Mouse (Mus musculus): ENCODE results near the gene 4930516K23Rik.

The 4930516K23Rik gene

GRCm38 (mm10) chr7:104061345-104061744 lies at the start of gene 4930516K23Rik:
4930516K23Rik (minus strand) TSS chr7:104061445.
- DNase-seq, result no peak

DNA sequence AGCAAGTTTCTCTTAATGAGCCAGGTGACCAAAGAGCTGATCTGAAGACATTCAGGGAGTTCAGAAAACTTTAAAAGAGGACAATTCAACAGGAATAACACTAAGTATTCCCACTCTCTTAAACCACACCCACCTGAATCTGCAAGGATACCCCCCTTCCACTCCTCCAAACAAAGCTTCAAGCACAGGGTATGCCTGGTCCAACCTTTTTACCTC lies 43.4 kb upstream of the 4930516K23Rik start, which contains the start of gene Olfr646:
Gene Olfr646, plus strand, starts transcription at position 117 of the 216 bp plus-strand sequence.
- DNase-seq, result no peak

DNA sequence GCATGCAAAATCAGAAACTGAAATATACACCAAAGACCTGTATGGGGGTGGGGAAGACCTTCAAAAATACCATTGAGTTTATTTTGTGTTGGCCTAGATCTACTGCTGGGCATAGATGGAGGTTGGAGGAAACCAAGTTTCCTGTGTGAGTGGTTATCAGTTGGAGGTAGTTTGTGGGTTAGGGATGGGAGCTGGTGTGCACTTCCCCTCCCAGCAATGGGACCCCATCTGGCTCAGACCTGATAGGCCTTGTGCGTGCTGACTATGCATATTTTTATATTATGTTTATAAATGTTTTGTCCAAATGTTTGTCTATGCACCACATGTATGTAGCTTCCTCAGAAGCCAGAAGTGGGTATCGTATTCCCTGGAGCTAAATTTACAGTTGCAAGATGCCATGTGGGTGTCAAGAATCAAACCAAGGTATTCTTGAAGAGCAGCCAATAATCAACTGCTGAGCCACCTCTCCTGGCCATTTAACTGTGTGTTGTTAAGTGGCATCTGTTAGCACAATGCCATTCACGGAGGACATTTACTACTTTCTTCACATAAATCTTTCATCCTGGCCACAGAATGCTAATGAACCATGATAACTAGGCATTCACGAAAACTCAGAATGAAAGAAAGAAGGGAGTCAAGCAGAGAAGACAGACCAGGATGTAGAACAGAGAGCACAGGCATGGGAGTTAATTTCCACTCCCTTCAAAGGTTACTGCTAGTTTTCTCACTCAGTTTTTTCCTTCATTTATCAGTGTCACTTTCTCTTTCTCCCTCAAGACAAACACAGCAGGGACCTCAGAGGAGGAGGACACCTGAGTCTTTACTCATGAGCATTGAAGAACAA lies 42.9 kb upstream of the 4930516K23Rik start:
- DNase-seq, result no peak

DNA sequence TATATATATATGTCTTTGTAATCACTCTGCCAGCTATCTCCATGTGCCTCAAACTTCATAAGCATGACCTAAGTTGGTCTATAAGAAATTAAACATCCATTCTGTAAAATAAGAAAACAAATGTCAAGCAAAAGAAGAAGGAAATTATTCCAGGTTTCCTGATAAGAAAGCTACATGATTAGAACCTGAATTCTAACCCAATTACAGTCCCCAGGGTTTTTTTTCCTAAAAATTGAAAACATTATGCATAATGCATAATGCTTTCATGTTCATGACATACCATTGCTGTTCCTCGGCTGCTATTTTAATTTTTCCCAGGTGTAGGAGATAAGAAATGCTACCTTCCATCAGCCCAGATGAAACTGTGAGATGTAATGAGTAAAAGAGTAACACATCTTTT lies 24.1 kb upstream of the 4930516K23Rik start, which contains the start of gene Olfr645:
Gene Olfr645, minus strand, starts transcription at position 101 of the 400 bp plus-strand sequence.
- no peak for DNase-seq

- DNase-seq, result no peak
Measured at GRCm38 (mm10) chr7:104071769-104072168, 10.5 kb upstream of the 4930516K23Rik start, which contains the start of gene Olfr644. Olfr644 (minus strand) TSS chr7:104071869.

DNA sequence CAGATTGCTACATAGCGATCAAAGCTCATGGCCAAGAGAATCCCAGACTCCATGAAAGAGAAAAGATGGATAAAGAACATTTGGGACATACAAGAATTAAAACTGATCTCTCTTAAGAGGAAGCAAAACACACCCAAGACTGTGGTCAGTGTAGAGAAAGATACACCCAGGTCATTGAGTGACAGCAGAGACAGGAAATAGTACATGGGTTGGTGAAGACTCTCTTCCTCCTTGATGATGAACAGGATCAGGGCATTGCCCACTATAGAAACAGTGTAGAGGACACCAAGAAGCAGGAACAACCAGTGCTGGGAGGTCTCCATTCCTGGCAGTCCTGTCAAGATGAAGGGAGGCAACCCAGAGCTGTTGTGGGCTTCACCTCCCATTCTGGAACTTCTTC lies 2.0 kb downstream of the 4930516K23Rik start:
- no peak for DNase-seq

GRCm38 (mm10) chr7:104052566-104052965 lies 8.7 kb downstream of the 4930516K23Rik start, which contains the start of gene Olfr642:
Olfr642 (minus strand) TSS chr7:104052666.
- DNase-seq, result no peak

DNA sequence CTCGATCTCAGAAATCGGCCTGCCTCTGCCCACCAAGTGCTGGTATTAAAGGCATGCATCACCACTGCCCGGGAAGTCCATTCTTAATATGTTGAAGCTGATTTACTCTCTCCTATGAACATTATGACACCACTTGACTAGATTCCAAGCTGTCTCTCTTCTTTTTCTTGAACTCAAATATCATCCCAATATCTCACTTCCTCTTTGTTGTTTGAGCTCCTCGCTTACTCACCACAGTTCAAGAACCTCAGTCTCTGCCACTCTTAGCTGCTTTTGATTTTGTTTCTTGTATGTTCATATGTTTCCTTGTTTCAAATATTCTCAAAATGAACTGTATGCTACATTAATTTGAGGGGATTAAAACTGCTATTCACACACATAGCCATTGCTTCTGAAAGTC lies 10.5 kb downstream of the 4930516K23Rik start:
- no peak for DNase-seq

DNA sequence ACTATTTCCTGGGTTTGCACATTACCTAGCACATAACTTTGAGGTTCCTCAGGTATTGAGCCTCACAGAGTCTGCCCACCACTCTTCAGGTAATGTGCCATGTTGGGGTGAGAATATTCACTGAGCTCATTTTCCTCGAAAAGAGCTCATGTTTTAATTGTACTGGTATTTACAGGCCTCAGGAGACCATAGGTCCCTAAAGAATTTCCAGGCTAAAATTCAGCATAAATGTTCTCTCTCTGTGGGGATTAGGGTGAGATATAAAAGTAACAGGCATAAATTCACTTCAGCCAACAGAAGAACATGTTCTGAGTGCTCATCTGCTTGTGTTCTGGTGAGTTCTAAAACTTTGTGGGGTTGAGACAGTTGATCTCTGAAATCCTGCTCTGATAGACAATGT lies 26.1 kb downstream of the 4930516K23Rik start, which contains the start of gene Olfr641:
Gene Olfr641, plus strand, starts transcription at position 301 of the 400 bp plus-strand sequence.
- DNase-seq, result no peak

- DNase-seq, result no peak
Measured at GRCm38 (mm10) chr7:104026978-104027377, 34.3 kb downstream of the 4930516K23Rik start.

GRCm38 (mm10) chr7:104025473-104025872 lies 35.8 kb downstream of the 4930516K23Rik start, which contains the start of gene Olfr640:
Olfr640 (minus strand) TSS chr7:104025573.
- no peak for DNase-seq

DNA sequence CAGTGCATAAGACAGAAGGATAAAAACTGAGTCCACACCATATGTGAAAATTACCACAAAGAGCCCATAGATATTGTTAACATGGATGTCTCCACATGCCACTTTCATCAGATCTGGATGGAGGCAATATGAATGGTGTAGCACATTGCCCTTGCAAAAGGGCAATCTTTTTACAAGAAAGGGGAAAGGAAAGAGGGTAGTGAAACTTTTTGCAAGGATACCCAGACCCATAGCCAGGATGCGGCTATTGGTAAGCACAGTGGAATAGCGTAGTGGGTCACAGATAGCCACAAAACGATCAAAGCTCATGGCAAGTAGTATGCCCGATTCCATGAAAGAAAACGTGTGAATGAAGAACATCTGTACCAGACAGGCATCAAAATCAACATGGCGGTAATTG lies 39.6 kb downstream of the 4930516K23Rik start:
- DNase-seq, result no peak

GRCm38 (mm10) chr7:104018953-104019352 lies 42.3 kb downstream of the 4930516K23Rik start:
- DNase-seq, result no peak

DNA sequence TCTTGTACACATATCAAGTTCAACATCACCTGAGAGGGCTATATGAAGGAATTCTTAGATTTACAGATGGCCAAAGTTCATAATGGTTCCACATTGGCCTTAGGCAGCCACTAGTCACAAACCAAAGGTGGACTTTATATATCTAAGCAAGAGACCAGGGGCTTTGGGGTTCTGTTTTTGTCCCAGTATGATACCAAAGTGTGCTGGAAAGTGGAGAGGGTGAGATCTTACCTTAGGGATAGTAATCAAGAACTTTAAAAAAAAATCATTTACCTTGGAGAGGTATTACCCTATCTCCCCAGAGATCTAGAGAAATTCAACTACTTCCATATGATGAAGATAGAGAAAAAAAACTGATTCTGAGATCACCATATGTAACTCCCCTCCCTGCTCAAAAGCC lies 44.0 kb downstream of the 4930516K23Rik start, which contains the start of gene Olfr639:
Gene Olfr639, minus strand, starts transcription at position 101 of the 400 bp plus-strand sequence.
- DNase-seq, result no peak
